7 mouse cellular contexts compared by ENCODE assay signal in the genomic region with DNA sequence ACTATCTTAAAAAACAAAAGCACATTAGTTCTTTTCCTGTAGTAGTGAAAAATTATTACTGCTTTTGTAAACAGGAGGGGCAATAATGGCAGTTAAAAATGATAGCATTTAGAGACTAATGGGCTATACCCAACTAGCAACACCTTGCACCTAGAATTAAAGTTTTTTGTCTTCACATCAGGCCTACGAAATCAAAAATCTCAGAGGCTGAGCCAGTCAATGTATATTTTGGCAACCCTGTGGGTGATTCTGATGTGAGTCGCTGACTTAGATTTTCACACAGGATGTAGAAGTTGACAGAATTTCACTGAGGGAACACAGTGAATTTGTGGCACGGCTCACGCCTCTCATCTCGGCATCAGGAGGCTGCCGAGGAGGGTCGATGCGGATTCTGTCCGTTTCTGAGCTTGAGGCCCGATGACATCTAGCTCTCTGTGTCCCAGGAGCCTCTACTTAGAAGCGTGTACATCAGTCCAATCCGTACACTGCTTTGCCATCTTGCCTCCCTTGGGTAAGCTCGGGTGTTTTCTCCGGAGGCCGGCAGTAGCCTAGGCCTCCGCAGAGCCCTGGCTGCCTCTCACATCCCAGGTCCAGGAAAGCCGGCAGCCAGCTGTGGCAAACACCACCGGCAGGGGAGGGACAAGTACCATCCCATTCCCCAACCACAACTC. TPM values are rescaled to one million over a fixed set of nuclear protein-coding genes. Genes with fewer than 3 reads are reported as not detected.
A peak's percentile ranks its signal among the peaks of the same experiment; 100 is the strongest.
DNase-seq lines count a peak whose midpoint lies in the region; ATAC-seq and TF ChIP-seq lines count a peak whose summit lies in the region.

No protein-coding gene starts in this region.

- WGBS in forebrain, embryonic 11.5 days, result 4% methylated on average over 18 of the region's 18 CpGs
- WGBS in liver, embryonic 13.5 days (ENCODE audit: insufficient replicate concordance), result 1% methylated on average over 18 of the region's 18 CpGs

- H3K4me3 ChIP-seq in testis, adult 2 months (ENCODE audit: control insufficient read depth, low read depth, low read length), result peak overlapping the region; percentile 100
- H3K4me3 ChIP-seq in forebrain, embryonic 11.5 days (ENCODE audit: low read depth, low read length), result peak overlapping the region; percentile 98
- H3K4me3 ChIP-seq in liver, embryonic 13.5 days (replicated peaks), result peak overlapping the region; percentile 89

- peak overlapping the region; percentile 60 for H3K4me2 ChIP-seq in forebrain, embryonic 11.5 days (ENCODE audit: low read depth, low read length, severe bottlenecking)
- peak overlapping the region; percentile 74 for H3K4me2 ChIP-seq in liver, embryonic 13.5 days

- no peaks in the 10 kb centered on the region for H3K9me3 ChIP-seq in forebrain, embryonic 11.5 days (ENCODE audit: control insufficient read depth, low read length)
- no peaks in the 10 kb centered on the region for H3K9me3 ChIP-seq in liver, embryonic 13.5 days (replicated peaks)

- peak; percentile 56 for ATAC-seq in forebrain, embryonic 11.5 days (replicated peaks; ENCODE audit: low FRiP score)
- ATAC-seq in liver, embryonic 13.5 days (ENCODE audit: low read depth), result peak; percentile 63

- peaks cover 7% of the 10 kb centered on the region for H3K4me1 ChIP-seq in testis, adult 2 months (ENCODE audit: control insufficient read depth, insufficient read depth, low read length)
- peaks cover 3% of the 10 kb centered on the region; the same call in 1 of the 2 replicates for H3K4me1 ChIP-seq in forebrain, embryonic 11.5 days (replicated peaks; ENCODE audit: control insufficient read depth, insufficient read depth, low read length)
- H3K4me1 ChIP-seq in liver, embryonic 13.5 days (replicated peaks), result peaks cover 50% of the 10 kb centered on the region

- DNase-seq in testis, postnatal 14 days (ENCODE audit: low spot score), result no peak
- DNase-seq in forebrain, embryonic 11.5 days (ENCODE audit: low spot score), result no peak
- no peak for DNase-seq in liver, embryonic 13.5 days
- DNase-seq in ovary, postnatal 10 days (ENCODE audit: low spot score), result no peak
- no peak for DNase-seq in left cerebral cortex, adult 11 months (ENCODE audit: low spot score)
- no peak for DNase-seq in left cerebral cortex, postnatal 14 days (ENCODE audit: low spot score in 2 of 2)

- TF ChIP-seq POLR2A in testis, adult 2 months (IDR thresholded peaks at IDR 0.05; ENCODE audit: control insufficient read depth, low read depth, low read length), result no peak

- peak overlapping the region; percentile 92 for H3K9ac ChIP-seq in forebrain, embryonic 11.5 days (ENCODE audit: low read length)
- peak overlapping the region; percentile 94 for H3K9ac ChIP-seq in liver, embryonic 13.5 days

- H3K27ac ChIP-seq in testis, adult 2 months (ENCODE audit: control insufficient read depth, insufficient read depth, low read depth, low read length), result peak overlapping the region; percentile 99
- H3K27ac ChIP-seq in forebrain, embryonic 11.5 days (ENCODE audit: low read depth, low read length), result peak overlapping the region; percentile 82
- H3K27ac ChIP-seq in liver, embryonic 13.5 days, result peak overlapping the region; percentile 75

- no peak for TF ChIP-seq CTCF in testis, adult 2 months (IDR thresholded peaks at IDR 0.05; ENCODE audit: control insufficient read depth, insufficient read depth, insufficient replicate concordance, low read depth, low read length)

- no peaks in the 10 kb centered on the region for H3K27me3 ChIP-seq in testis, adult 2 months (ENCODE audit: control insufficient read depth, insufficient read depth, low read length)
- H3K27me3 ChIP-seq in forebrain, embryonic 11.5 days (ENCODE audit: control insufficient read depth, insufficient read depth, low read length), result no peaks in the 10 kb centered on the region
- no peaks in the 10 kb centered on the region for H3K27me3 ChIP-seq in liver, embryonic 13.5 days

- intact Hi-C loops in left cerebral cortex, postnatal 14 days (cut with DNase I), result no loop called here

- H3K36me3 ChIP-seq in testis, adult 2 months (ENCODE audit: control insufficient read depth, insufficient read depth, low read length), result no peaks in the 10 kb centered on the region
- H3K36me3 ChIP-seq in forebrain, embryonic 11.5 days (ENCODE audit: control insufficient read depth, insufficient read depth, low read length), result peaks cover 12% of the 10 kb centered on the region; the same call in 1 of the 2 replicates
- peaks cover 50% of the 10 kb centered on the region for H3K36me3 ChIP-seq in liver, embryonic 13.5 days

RNA-seq across cellular contexts. Expression of a gene that starts 0.6 kb away (rescaled TPM):
- polyA plus RNA-seq in testis, adult 2 months (2012; rRNA removed), result 27.0 and 33.6 TPM in 2 replicates
- polyA plus RNA-seq in forebrain, embryonic 11.5 days (2014; fragmentation: Nextera tagmentation; extraction: Ambion mirVana), result 43.4 and 49.2 TPM in 2 replicates
- 14.7 and 17.6 TPM in 2 replicates for polyA plus RNA-seq in liver, embryonic 13.5 days (2015; fragmentation: Nextera tagmentation; extraction: Ambion mirVana)
- 1 to 10 TPM; 3.3 to 5.4 TPM for total RNA-seq in left cerebral cortex, postnatal 14 days (2021)

RNA-seq across cellular contexts. Expression of a gene that starts 0.9 kb away (rescaled TPM):
- 181 and 213 TPM in 2 replicates for polyA plus RNA-seq in testis, adult 2 months (2012; rRNA removed)
- polyA plus RNA-seq in forebrain, embryonic 11.5 days (2014; fragmentation: Nextera tagmentation; extraction: Ambion mirVana), result 1,087 and 1,101 TPM in 2 replicates
- polyA plus RNA-seq in liver, embryonic 13.5 days (2015; fragmentation: Nextera tagmentation; extraction: Ambion mirVana), result 1,021 and 1,130 TPM in 2 replicates
- 100 to 1,000 TPM; 484 to 496 TPM for total RNA-seq in left cerebral cortex, postnatal 14 days (2021)

RNA-seq across cellular contexts. Expression of a gene that starts 6.8 kb away (rescaled TPM):
- 12.8 and 14.1 TPM in 2 replicates for polyA plus RNA-seq in testis, adult 2 months (2012; rRNA removed)
- polyA plus RNA-seq in forebrain, embryonic 11.5 days (2014; fragmentation: Nextera tagmentation; extraction: Ambion mirVana), result 34.2 and 35.2 TPM in 2 replicates
- polyA plus RNA-seq in liver, embryonic 13.5 days (2015; fragmentation: Nextera tagmentation; extraction: Ambion mirVana), result 16.6 and 16.9 TPM in 2 replicates
- 10 to 100 TPM; 20.0 to 20.7 TPM for total RNA-seq in left cerebral cortex, postnatal 14 days (2021)

RNA-seq across cellular contexts. Expression of a gene that starts 55.3 kb away (rescaled TPM):
- polyA plus RNA-seq in testis, adult 2 months (2012; rRNA removed), result 0.17 and 0.49 TPM in 2 replicates
- not detected in 2 replicates for polyA plus RNA-seq in forebrain, embryonic 11.5 days (2014; fragmentation: Nextera tagmentation; extraction: Ambion mirVana)
- polyA plus RNA-seq in liver, embryonic 13.5 days (2015; fragmentation: Nextera tagmentation; extraction: Ambion mirVana), result not detected in 2 replicates
- not detected for total RNA-seq in left cerebral cortex, postnatal 14 days (2021)
